Mouse (Mus musculus): Measurements from ENCODE around the gene Slc6a3. TPM values are rescaled to one million over a fixed set of nuclear protein-coding genes. Genes with fewer than 3 reads are reported as not detected.

Gene Slc6a3
- not detected for polyA plus RNA-seq (2012; fragmentation: generic; extraction: Trizol)

- H3K4me2 ChIP-seq (ENCODE audit: low read depth): peak within 1 kb of the TSS; percentile 12
- H3K27me3 ChIP-seq (ENCODE audit: control insufficient read depth, insufficient read depth, insufficient read length): peaks cover 41% of the 10 kb centered on the region
- no peaks in the 10 kb centered on the region for H3K79me2 ChIP-seq (ENCODE audit: control insufficient read depth, insufficient read depth)
- no peak within 1 kb of the TSS for H3ac ChIP-seq (ENCODE audit: control insufficient read depth, insufficient read length)
- no peaks in the 10 kb centered on the region for H3K36me3 ChIP-seq (ENCODE audit: control insufficient read depth, insufficient read depth)
- TF ChIP-seq POLR2A (IDR thresholded peaks at IDR 0.05; ENCODE audit: insufficient read length, low read depth) (no peak), MAX (IDR thresholded peaks at IDR 0.05; ENCODE audit: low read depth) (no peak), SRF (IDR thresholded peaks at IDR 0.05; ENCODE audit: control insufficient read depth, insufficient read length, low read depth) (no peak), REST (IDR thresholded peaks at IDR 0.05; ENCODE audit: insufficient read depth, insufficient read length) (no peak), MYOD1 (IDR thresholded peaks at IDR 0.05; ENCODE audit: control insufficient read depth in 1 of 3, insufficient read length in 2 of 3, low read depth in 2 of 3) (no peak), CEBPB (IDR thresholded peaks at IDR 0.05; ENCODE audit: insufficient read depth, poor library complexity, severe bottlenecking) (no peak), TCF3 (IDR thresholded peaks at IDR 0.05; ENCODE audit: insufficient read length, low read depth) (no peak), USF1 (IDR thresholded peaks at IDR 0.05; ENCODE audit: low read depth) (no peak), TCF12 (IDR thresholded peaks at IDR 0.05; ENCODE audit: insufficient read depth, poor library complexity, severe bottlenecking) (no peak), POLR2AphosphoS2 (IDR thresholded peaks at IDR 0.05; ENCODE audit: insufficient read length, low read depth) (no peak), MYOG (IDR thresholded peaks at IDR 0.05; ENCODE audit: control insufficient read depth in 1 of 3, insufficient read depth in 1 of 3, insufficient read length in 2 of 3, low read depth in 2 of 3) (no peak), E2F4 (IDR thresholded peaks at IDR 0.05; ENCODE audit: insufficient read depth) (no peak)
- H3K4me3 ChIP-seq: no peak within 1 kb of the TSS
Measured at GRCm38 (mm10) chr13:73536403-73536821, at the start of gene Slc6a3. Gene Slc6a3, plus strand, starts transcription at chr13:73536747.

- Histone ChIP-seq H3ac (ENCODE audit: control insufficient read depth, insufficient read length) (no peak overlapping the region), H3K79me2 (ENCODE audit: control insufficient read depth, insufficient read depth) (peaks cover 6% of the 10 kb centered on the region), H3K4me2 (ENCODE audit: low read depth) (no peak overlapping the region), H3K27me3 (ENCODE audit: control insufficient read depth, insufficient read depth, insufficient read length) (no peaks in the 10 kb centered on the region), H3K4me3 (no peak overlapping the region), H3K36me3 (ENCODE audit: control insufficient read depth, insufficient read depth) (peaks cover 9% of the 10 kb centered on the region)
- TF ChIP-seq TCF12 (IDR thresholded peaks at IDR 0.05; ENCODE audit: insufficient read depth, poor library complexity, severe bottlenecking) (no peak), TCF3 (IDR thresholded peaks at IDR 0.05; ENCODE audit: insufficient read length, low read depth) (no peak), MYOD1 (IDR thresholded peaks at IDR 0.05; ENCODE audit: control insufficient read depth in 1 of 3, insufficient read length in 2 of 3, low read depth in 2 of 3) (no peak), POLR2A (IDR thresholded peaks at IDR 0.05; ENCODE audit: insufficient read length, low read depth) (no peak), E2F4 (IDR thresholded peaks at IDR 0.05; ENCODE audit: insufficient read depth) (no peak), USF1 (IDR thresholded peaks at IDR 0.05; ENCODE audit: low read depth) (no peak)
Measured at GRCm38 (mm10) chr13:73488105-73488504, 48.4 kb upstream of the Slc6a3 start.

GRCm38 (mm10) chr13:73488707-73489106, 47.8 kb upstream of the Slc6a3 start:
- peaks cover 9% of the 10 kb centered on the region for H3K36me3 ChIP-seq (ENCODE audit: control insufficient read depth, insufficient read depth)
- no peak overlapping the region for H3K4me2 ChIP-seq (ENCODE audit: low read depth)
- no peak overlapping the region for H3ac ChIP-seq (ENCODE audit: control insufficient read depth, insufficient read length)
- no peaks in the 10 kb centered on the region for H3K27me3 ChIP-seq (ENCODE audit: control insufficient read depth, insufficient read depth, insufficient read length)
- TF ChIP-seq USF1 (IDR thresholded peaks at IDR 0.05; ENCODE audit: low read depth): no peak
- TF ChIP-seq SRF (IDR thresholded peaks at IDR 0.05; ENCODE audit: control insufficient read depth, insufficient read length, low read depth): no peak
- TF ChIP-seq MYOG (IDR thresholded peaks at IDR 0.05; ENCODE audit: control insufficient read depth in 1 of 3, insufficient read depth in 1 of 3, insufficient read length in 2 of 3, low read depth in 2 of 3): no peak
- no peak for TF ChIP-seq CEBPB (IDR thresholded peaks at IDR 0.05; ENCODE audit: insufficient read depth, poor library complexity, severe bottlenecking)
- no peak for TF ChIP-seq E2F4 (IDR thresholded peaks at IDR 0.05; ENCODE audit: insufficient read depth)
- no peak for TF ChIP-seq MAX (IDR thresholded peaks at IDR 0.05; ENCODE audit: low read depth)
- no peak for TF ChIP-seq REST (IDR thresholded peaks at IDR 0.05; ENCODE audit: insufficient read depth, insufficient read length)
- no peak for TF ChIP-seq POLR2A (IDR thresholded peaks at IDR 0.05; ENCODE audit: insufficient read length, low read depth)
- no peak for TF ChIP-seq TCF3 (IDR thresholded peaks at IDR 0.05; ENCODE audit: insufficient read length, low read depth)
- TF ChIP-seq MYOD1 (IDR thresholded peaks at IDR 0.05; ENCODE audit: control insufficient read depth in 1 of 3, insufficient read length in 2 of 3, low read depth in 2 of 3): no peak
- no peak for TF ChIP-seq TCF12 (IDR thresholded peaks at IDR 0.05; ENCODE audit: insufficient read depth, poor library complexity, severe bottlenecking)
- TF ChIP-seq POLR2AphosphoS2 (IDR thresholded peaks at IDR 0.05; ENCODE audit: insufficient read length, low read depth): no peak
- no peak overlapping the region for H3K4me3 ChIP-seq
- peaks cover under 1% of the 10 kb centered on the region for H3K79me2 ChIP-seq (ENCODE audit: control insufficient read depth, insufficient read depth)

GRCm38 (mm10) chr13:73489986-73490385, 46.6 kb upstream of the Slc6a3 start:
- no peaks in the 10 kb centered on the region for H3K79me2 ChIP-seq (ENCODE audit: control insufficient read depth, insufficient read depth)
- no peaks in the 10 kb centered on the region for H3K27me3 ChIP-seq (ENCODE audit: control insufficient read depth, insufficient read depth, insufficient read length)
- no peak overlapping the region for H3K4me2 ChIP-seq (ENCODE audit: low read depth)
- H3K4me3 ChIP-seq: no peak overlapping the region
- H3ac ChIP-seq (ENCODE audit: control insufficient read depth, insufficient read length): no peak overlapping the region
- peaks cover 9% of the 10 kb centered on the region for H3K36me3 ChIP-seq (ENCODE audit: control insufficient read depth, insufficient read depth)
- TF ChIP-seq MYOD1 (IDR thresholded peaks at IDR 0.05; ENCODE audit: control insufficient read depth in 1 of 3, insufficient read length in 2 of 3, low read depth in 2 of 3) (no peak), SRF (IDR thresholded peaks at IDR 0.05; ENCODE audit: control insufficient read depth, insufficient read length, low read depth) (no peak), POLR2AphosphoS2 (IDR thresholded peaks at IDR 0.05; ENCODE audit: insufficient read length, low read depth) (no peak), REST (IDR thresholded peaks at IDR 0.05; ENCODE audit: insufficient read depth, insufficient read length) (no peak), MAX (IDR thresholded peaks at IDR 0.05; ENCODE audit: low read depth) (no peak)

- no peak overlapping the region for H3ac ChIP-seq (ENCODE audit: control insufficient read depth, insufficient read length)
- no peaks in the 10 kb centered on the region for H3K27me3 ChIP-seq (ENCODE audit: control insufficient read depth, insufficient read depth, insufficient read length)
- no peak overlapping the region for H3K4me2 ChIP-seq (ENCODE audit: low read depth)
- TF ChIP-seq POLR2AphosphoS2 (IDR thresholded peaks at IDR 0.05; ENCODE audit: insufficient read length, low read depth): no peak
- no peak for TF ChIP-seq MAX (IDR thresholded peaks at IDR 0.05; ENCODE audit: low read depth)
- no peak for TF ChIP-seq TCF12 (IDR thresholded peaks at IDR 0.05; ENCODE audit: insufficient read depth, poor library complexity, severe bottlenecking)
- no peak for TF ChIP-seq CEBPB (IDR thresholded peaks at IDR 0.05; ENCODE audit: insufficient read depth, poor library complexity, severe bottlenecking)
- TF ChIP-seq TCF3 (IDR thresholded peaks at IDR 0.05; ENCODE audit: insufficient read length, low read depth): no peak
- peak in 1 of 3 experiments; percentile 19 for TF ChIP-seq MYOG (IDR thresholded peaks at IDR 0.05; ENCODE audit: control insufficient read depth in 1 of 3, insufficient read depth in 1 of 3, insufficient read length in 2 of 3, low read depth in 2 of 3)
- H3K79me2 ChIP-seq (ENCODE audit: control insufficient read depth, insufficient read depth): no peaks in the 10 kb centered on the region
- H3K36me3 ChIP-seq (ENCODE audit: control insufficient read depth, insufficient read depth): peaks cover 9% of the 10 kb centered on the region
- H3K4me3 ChIP-seq: no peak overlapping the region
Measured at GRCm38 (mm10) chr13:73490564-73491170, 45.9 kb upstream of the Slc6a3 start.

All from myocyte (in vitro differentiated cells).